Mouse (Mus musculus): ENCODE results near the gene Pik3c2a. TPM values are rescaled to one million over a fixed set of nuclear protein-coding genes. Genes with fewer than 3 reads are reported as not detected.

Pik3c2a gene
- total RNA-seq, 2 experiments from 2014 or later: 1.8 to 5.2 TPM

GRCm38 (mm10) chr7:116306601-116307000 is 136.6 kb downstream of the Pik3c2a start:
- ATAC-seq (replicated peaks; ENCODE audit: low FRiP score, low TSS enrichment, poor library complexity, severe bottlenecking): 0 out of 2 replicates have a peak, but pooled peaks have one; percentile 2

GRCm38 (mm10) chr7:116301661-116302311 is 141.5 kb downstream of the Pik3c2a start:
- ATAC-seq (replicated peaks; ENCODE audit: low FRiP score, low TSS enrichment, poor library complexity, severe bottlenecking): no peak

DNA sequence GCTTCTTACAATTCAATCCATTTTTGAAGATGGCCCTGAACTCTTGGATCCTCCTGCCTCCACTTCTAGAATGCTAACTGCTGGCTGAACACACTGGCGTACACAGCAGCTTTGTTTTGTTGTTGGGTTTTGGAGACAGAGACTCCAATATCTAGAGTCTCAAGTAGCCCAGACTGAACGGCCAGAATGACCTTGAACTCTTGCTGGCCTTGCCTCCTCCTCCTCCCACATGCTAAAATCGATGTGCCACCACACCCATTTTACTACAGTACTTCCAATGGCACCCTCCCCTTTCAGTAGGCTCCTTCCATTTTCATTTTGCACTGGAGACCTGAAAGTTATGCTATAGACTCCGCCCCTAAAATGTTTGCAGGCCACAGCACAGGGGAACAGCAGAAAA is 142.1 kb downstream of the Pik3c2a start:
- ATAC-seq (replicated peaks; ENCODE audit: low FRiP score, low TSS enrichment, poor library complexity, severe bottlenecking): no peak

DNA sequence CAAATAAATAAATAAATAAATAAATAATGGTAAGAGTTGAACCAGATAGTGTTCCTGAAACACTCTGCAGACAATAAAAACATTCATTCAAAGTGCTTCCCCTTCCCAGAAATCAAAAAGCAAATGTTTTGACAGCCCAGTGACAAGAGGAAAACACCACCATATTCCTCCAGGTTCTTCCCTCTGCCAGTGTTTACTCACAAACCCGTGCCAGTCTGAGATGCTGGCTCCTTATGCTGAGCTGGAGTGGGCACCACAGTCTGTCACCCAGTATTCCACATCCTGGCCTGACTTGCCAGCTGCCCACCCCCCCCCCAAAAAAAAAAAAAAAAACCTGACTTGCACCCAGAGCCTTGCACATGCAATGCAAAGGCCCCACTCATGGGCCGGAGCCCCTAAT is 144.4 kb downstream of the Pik3c2a start:
- no peak for ATAC-seq (replicated peaks; ENCODE audit: low FRiP score, low TSS enrichment, poor library complexity, severe bottlenecking)

DNA sequence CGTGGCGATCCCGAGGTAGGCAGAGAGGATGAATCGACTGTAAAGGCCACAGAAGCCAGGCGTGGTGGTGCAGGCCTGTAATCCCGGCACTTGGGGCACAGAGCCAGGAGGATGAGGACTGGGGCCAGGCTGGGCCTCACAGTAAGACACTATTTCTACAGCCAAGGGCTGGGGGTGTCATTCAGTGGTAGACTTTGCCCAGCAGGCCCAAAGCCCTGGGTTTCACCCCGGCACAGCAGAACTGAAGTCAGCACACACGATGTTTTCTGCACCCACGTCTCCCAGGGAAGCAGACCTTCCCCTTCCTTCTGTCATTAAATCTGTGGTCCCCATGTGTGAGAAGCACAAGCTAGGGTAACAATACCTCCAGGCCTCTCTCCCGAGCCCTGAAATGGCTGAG is 144.9 kb downstream of the Pik3c2a start:
- no peak for ATAC-seq (replicated peaks; ENCODE audit: low FRiP score, low TSS enrichment, poor library complexity, severe bottlenecking)

DNA sequence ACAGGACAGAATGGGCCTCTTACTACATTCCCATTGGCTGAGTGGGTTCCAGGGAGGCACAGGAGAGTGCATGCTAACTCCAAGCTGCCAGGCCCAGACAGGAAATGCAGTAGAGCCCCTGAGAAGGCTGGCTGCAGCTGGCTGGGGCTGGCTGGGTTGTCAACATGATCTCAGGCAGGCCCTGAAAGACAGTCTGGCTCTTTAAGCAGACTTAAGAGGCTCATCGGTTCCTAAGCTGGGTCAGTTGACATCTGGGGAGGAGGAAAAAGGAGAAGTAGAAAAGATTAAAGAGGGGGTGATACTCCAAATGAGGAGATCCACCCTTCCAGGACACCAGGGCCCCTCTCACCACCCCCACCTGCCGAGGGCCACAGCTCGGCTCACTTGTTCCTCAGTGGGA is 148.3 kb downstream of the Pik3c2a start:
- no peak for ATAC-seq (replicated peaks; ENCODE audit: low FRiP score, low TSS enrichment, poor library complexity, severe bottlenecking)

GRCm38 (mm10) chr7:116292377-116292776 is 150.9 kb downstream of the Pik3c2a start:
- no peak for ATAC-seq (replicated peaks; ENCODE audit: low FRiP score, low TSS enrichment, poor library complexity, severe bottlenecking)

DNA sequence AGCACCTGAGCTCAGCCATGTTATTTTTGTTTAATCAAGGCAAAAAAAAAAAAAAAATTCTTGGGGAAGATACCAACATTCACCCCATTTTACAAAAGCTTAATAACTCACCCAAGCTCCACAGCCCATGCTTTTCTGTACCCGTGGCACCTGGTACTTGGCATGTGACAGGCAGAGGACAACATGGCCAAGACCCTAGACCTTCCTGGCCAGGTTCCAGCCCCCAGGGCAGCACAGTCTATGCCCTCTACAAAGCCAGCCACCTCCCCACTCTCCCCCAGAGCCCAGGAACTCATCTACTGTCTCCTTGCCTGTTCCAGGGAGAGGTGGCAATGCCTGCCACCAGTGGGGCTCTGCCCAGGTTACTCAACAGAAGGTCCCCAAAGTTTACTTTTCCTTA is 152.7 kb downstream of the Pik3c2a start:
- no peak for ATAC-seq (replicated peaks; ENCODE audit: low FRiP score, low TSS enrichment, poor library complexity, severe bottlenecking)

GRCm38 (mm10) chr7:116288996-116289395 is 154.3 kb downstream of the Pik3c2a start:
- ATAC-seq (replicated peaks; ENCODE audit: low FRiP score, low TSS enrichment, poor library complexity, severe bottlenecking): no peak

GRCm38 (mm10) chr7:116287959-116288358 is 155.3 kb downstream of the Pik3c2a start:
- no peak for ATAC-seq (replicated peaks; ENCODE audit: low FRiP score, low TSS enrichment, poor library complexity, severe bottlenecking)

Other genes with a start within 250 kb of the Pik3c2a start
- gene Plekha7, start 135.1 kb downstream of the Pik3c2a start, total RNA-seq (2014; fragmentation: Nextera tagmentation): 0.82 and 1.6 TPM in 2 replicates
- 0.42 and 0.72 TPM in 2 replicates for gene Plekha7, start 135.1 kb downstream of the Pik3c2a start, total RNA-seq (2017)
- gene Rps13, start 109.3 kb downstream of the Pik3c2a start, total RNA-seq (2014; fragmentation: Nextera tagmentation): 3,141 and 3,255 TPM in 2 replicates
- 4,519 and 5,406 TPM in 2 replicates for gene Rps13, start 109.3 kb downstream of the Pik3c2a start, total RNA-seq (2017)
- 2.2 and 3.0 TPM in 2 replicates for gene Nucb2, start 60.9 kb upstream of the Pik3c2a start, total RNA-seq (2014; fragmentation: Nextera tagmentation)
- 0.94 and 1.3 TPM in 2 replicates for gene Nucb2, start 60.9 kb upstream of the Pik3c2a start, total RNA-seq (2017)